ENCODE assay signal across 17 mouse cellular contexts in genomic region chr2:147691896-147692295, GRCm38 (mm10).
"Had no signal": no experiment of that assay in that cellular context is flagged by ENCODE, and none has a peak within 500 bp of the region (broad histone marks: within the 10 kb centered on the region; RNA-seq: fewer than 3 reads in every experiment).

No protein-coding gene starts in this region.

- H3K9me3 ChIP-seq: kidney, embryonic 15.5 days; limb, embryonic 12.5 days; liver, embryonic 13.5 days; lung, embryonic 15.5 days; midbrain, embryonic 13.5 days had no signal

- ATAC-seq: intestine, embryonic 16.5 days; liver, postnatal 0 days; midbrain, embryonic 13.5 days had no signal

- DNase-seq: kidney, adult 2 months; kidney, postnatal 14 days; liver; liver, embryonic 13.5 days; liver, postnatal 0 days; lung, postnatal 14 days; right cerebral cortex, adult 18-20 months; thymus, postnatal 4 days had no signal

- H3K4me1 ChIP-seq: kidney, embryonic 15.5 days; liver, embryonic 13.5 days; lung, embryonic 15.5 days; midbrain, embryonic 13.5 days had no signal

- H3K4me2 ChIP-seq: kidney, embryonic 15.5 days; limb, embryonic 12.5 days; liver, embryonic 13.5 days; lung, embryonic 15.5 days; midbrain, embryonic 13.5 days had no signal

- H3K27me3 ChIP-seq: liver, embryonic 13.5 days; lung, embryonic 15.5 days had no signal

- H3K4me3 ChIP-seq: kidney, embryonic 15.5 days; left cerebral cortex, adult 2 months; limb, embryonic 12.5 days; liver, embryonic 13.5 days; lung, embryonic 15.5 days; midbrain, embryonic 13.5 days; myocyte had no signal

- H3K36me3 ChIP-seq: kidney, embryonic 15.5 days; limb, embryonic 12.5 days; liver, embryonic 13.5 days; lung, embryonic 15.5 days; midbrain, embryonic 13.5 days had no signal

- H3K27ac ChIP-seq: kidney, embryonic 15.5 days; left cerebral cortex, adult 2 months; limb, embryonic 12.5 days; liver, embryonic 13.5 days; lung, embryonic 15.5 days; macrophage; midbrain, embryonic 13.5 days; stomach, postnatal 0 days had no signal

- H3K9ac ChIP-seq: kidney, embryonic 15.5 days; limb, embryonic 12.5 days; liver, embryonic 13.5 days; liver, postnatal 0 days; lung, embryonic 15.5 days; midbrain, embryonic 13.5 days had no signal
